Mouse (Mus musculus) heart, adult 11 months (tissue): ENCODE results near the gene Homez.

ENCODE experiments used
- DNase-seq: peaks from one replicate; pipeline ENCODE4 v3.0.0; 2022

Gene Homez

GRCm38 (mm10) chr14:54866936-54867335 lies 3.8 kb downstream of the Homez start:
- DNase-seq = peak; percentile 85

- no peak for DNase-seq
Observed at GRCm38 (mm10) chr14:54866268-54866667, 4.5 kb downstream of the Homez start.

GRCm38 (mm10) chr14:54865626-54866025 lies 5.1 kb downstream of the Homez start:
- DNase-seq = peak; percentile 63

- peak; percentile 58 for DNase-seq
Observed at GRCm38 (mm10) chr14:54864313-54865036, 6.3 kb downstream of the Homez start.

GRCm38 (mm10) chr14:54863501-54864312 lies 7.1 kb downstream of the Homez start:
- DNase-seq = peak; percentile 100

GRCm38 (mm10) chr14:54860511-54860910 lies 10.2 kb downstream of the Homez start:
- DNase-seq = peak; percentile 89

GRCm38 (mm10) chr14:54857891-54858290 lies 12.9 kb downstream of the Homez start:
- peak; percentile 82 for DNase-seq

- DNase-seq = peak; percentile 82
Observed at GRCm38 (mm10) chr14:54856703-54857102, 14.1 kb downstream of the Homez start.

GRCm38 (mm10) chr14:54855726-54856125 lies 15.0 kb downstream of the Homez start:
- DNase-seq = no peak

- no peak for DNase-seq
Observed at GRCm38 (mm10) chr14:54843461-54843860, 27.3 kb downstream of the Homez start.

- peak; percentile 18 for DNase-seq
Observed at GRCm38 (mm10) chr14:54823716-54824115, 47.0 kb downstream of the Homez start.

- DNase-seq = no peak
Observed at GRCm38 (mm10) chr14:54822301-54822700, 48.5 kb downstream of the Homez start.

GRCm38 (mm10) chr14:54817791-54818190 lies 53.0 kb downstream of the Homez start:
- DNase-seq = peak; percentile 53

- DNase-seq = peak; percentile 76
Observed at GRCm38 (mm10) chr14:54815737-54816136, 55.0 kb downstream of the Homez start.

GRCm38 (mm10) chr14:54813991-54814390 lies 56.8 kb downstream of the Homez start, which contains the start of gene Rnf212b:
Gene Rnf212b (plus strand): TSS chr14:54814141.
- DNase-seq = peak; percentile 82

GRCm38 (mm10) chr14:54809668-54810033 lies 61.1 kb downstream of the Homez start:
- peak; percentile 37 for DNase-seq

- DNase-seq = peak; percentile 88
Observed at GRCm38 (mm10) chr14:54808718-54809667, 61.8 kb downstream of the Homez start.

GRCm38 (mm10) chr14:54806124-54806523 lies 64.6 kb downstream of the Homez start:
- peak; percentile 15 for DNase-seq
